Mouse (Mus musculus) cortical plate, adult 2 months (tissue): ENCODE data around the gene Gm49601.

Source experiments
- CTCF ChIP-seq: fragments of 200-500 bp; IDR thresholded peaks from 2 replicates; pipeline ENCODE4 v1.5.1; 2011; ENCODE audit warnings: mild to moderate bottlenecking, control low read depth, low read length; ENCODE audit not compliant: insufficient read depth; ENCODE audit errors: extremely low read depth
- POLR2A ChIP-seq: fragments of 200-500 bp; IDR thresholded peaks from 2 replicates; pipeline ENCODE4 v1.6.1; 2011; ENCODE audit warnings: mild to moderate bottlenecking, low read length, control low read depth; ENCODE audit not compliant: insufficient read depth; ENCODE audit errors: extremely low read depth

DNA sequence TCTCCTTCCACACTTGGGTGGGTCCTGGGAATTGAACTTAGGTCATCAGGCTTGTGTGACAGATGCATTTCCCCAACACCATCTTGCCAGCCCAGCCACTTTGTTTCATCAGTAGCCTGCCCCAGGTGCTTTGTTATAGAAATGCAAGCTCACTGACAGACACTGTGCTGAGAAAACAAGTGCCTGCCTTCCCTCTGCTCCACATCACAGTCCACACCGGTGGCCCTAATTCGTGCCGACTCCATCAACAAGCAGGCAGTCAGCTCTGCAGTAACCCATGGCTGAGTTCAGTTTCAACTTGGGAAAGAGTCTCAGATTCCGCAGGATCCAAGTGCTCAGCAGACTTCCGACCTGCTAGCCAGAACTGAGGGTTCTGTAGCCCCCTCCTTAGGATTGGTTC lies 10.2 kb upstream of the Gm49601 start:
- TF ChIP-seq CTCF: no peak
- TF ChIP-seq POLR2A: no peak
